Mouse (Mus musculus) layer of hippocampus, adult 18-20 months (tissue): ENCODE measurements around the gene Nuf2. TPM values are rescaled to one million over a fixed set of nuclear protein-coding genes. Genes with fewer than 3 reads are reported as not detected.
A peak's percentile ranks its signal among the peaks of the same experiment; 100 is the strongest.
"Not testable (repeated sequence)": the region's sequence is repeated elsewhere in the genome, so short reads cannot be mapped to it uniquely, and the experiment has no call there.

Experiments
- DNase-seq, 2 experiments: peaks; one replicate each; pipeline ENCODE4 v3.0.0; 2022; ENCODE audit warnings: low spot score in 2 of 2
- long read RNA-seq: library from polyadenylated mRNA; stranded (forward); transcript quantifications from one replicate; pipeline ENCODE4 v2.0.0, GENCODE M21; 2021
- total RNA-seq, 2 experiments: library from RNA; stranded (reverse); gene quantifications; 2 replicates each; pipeline ENCODE4 v1.2.3; 2021

Nuf2 gene
- 1 to 10 TPM; 3.9 to 4.3 TPM for total RNA-seq
- long read RNA-seq, partial matches to known transcripts: 0 of 1 reads
- long read RNA-seq, other reads (novel, unspliced or antisense): 1 of 1 reads

GRCm38 (mm10) chr1:169530876-169531701, at the start of gene Nuf2:
Gene Nuf2 (minus strand): TSS chr1:169531464.
- DNase-seq: peak; percentile 98 to 99

- DNase-seq: no peak
Measured at GRCm38 (mm10) chr1:169579572-169579971, 48.3 kb upstream of the Nuf2 start.

GRCm38 (mm10) chr1:169574136-169574535, 42.9 kb upstream of the Nuf2 start:
- no peak for DNase-seq

GRCm38 (mm10) chr1:169555621-169556020, 24.4 kb upstream of the Nuf2 start:
- DNase-seq: no peak

GRCm38 (mm10) chr1:169555019-169555418, 23.8 kb upstream of the Nuf2 start:
- DNase-seq: no peak

- no peak for DNase-seq
Measured at GRCm38 (mm10) chr1:169553446-169553845, 22.2 kb upstream of the Nuf2 start.

- DNase-seq: no peak
Measured at GRCm38 (mm10) chr1:169540415-169540814, 9.2 kb upstream of the Nuf2 start.

- peak; percentile 66 to 92 for DNase-seq
Measured at GRCm38 (mm10) chr1:169531702-169532535, 655 bp upstream of the Nuf2 start.

GRCm38 (mm10) chr1:169529996-169530518, 1.2 kb downstream of the Nuf2 start:
- no peak for DNase-seq

GRCm38 (mm10) chr1:169526006-169526680, 5.1 kb downstream of the Nuf2 start:
- no peak for DNase-seq

- peak; percentile 53 to 62 for DNase-seq
Measured at GRCm38 (mm10) chr1:169519337-169519736, 11.9 kb downstream of the Nuf2 start.

- not testable (repeated sequence) for DNase-seq
Measured at GRCm38 (mm10) chr1:169517899-169518517, 13.3 kb downstream of the Nuf2 start.

GRCm38 (mm10) chr1:169517376-169517892, 13.8 kb downstream of the Nuf2 start:
- DNase-seq: no peak

GRCm38 (mm10) chr1:169506354-169506753, 24.9 kb downstream of the Nuf2 start:
- DNase-seq: peak in 1 of 2 experiments; percentile 60

- peak in 1 of 2 experiments; percentile 60 for DNase-seq
Measured at GRCm38 (mm10) chr1:169502876-169503275, 28.4 kb downstream of the Nuf2 start.

- peak; percentile 51 to 88 for DNase-seq
Measured at GRCm38 (mm10) chr1:169495621-169496020, 35.6 kb downstream of the Nuf2 start.

GRCm38 (mm10) chr1:169491561-169491960, 39.7 kb downstream of the Nuf2 start:
- peak in 1 of 2 experiments; percentile 31 for DNase-seq

- DNase-seq: peak in 1 of 2 experiments; percentile 54
Measured at GRCm38 (mm10) chr1:169485408-169485885, 45.8 kb downstream of the Nuf2 start.

GRCm38 (mm10) chr1:169484565-169484964, 46.7 kb downstream of the Nuf2 start:
- DNase-seq: no peak
